Mouse (Mus musculus): Measurements from ENCODE around the gene Tfap2e. TPM values are rescaled to one million over a fixed set of nuclear protein-coding genes. Genes with fewer than 3 reads are reported as not detected.

The Tfap2e gene
- polyA plus RNA-seq, 1 experiment from 2014 or later, result not detected

- Histone ChIP-seq H3K27me3 (replicated peaks) (no peaks in the 10 kb centered on the region), H3K4me3 (replicated peaks) (no peak overlapping the region), H3K9ac (no peak overlapping the region), H3K36me3 (no peaks in the 10 kb centered on the region), H3K9me3 (no peaks in the 10 kb centered on the region), H3K4me1 (replicated peaks) (no peaks in the 10 kb centered on the region), H3K4me2 (replicated peaks) (no peak overlapping the region), H3K27ac (no peak overlapping the region)
- ATAC-seq, result no peak
- 91% methylated on average over 2 of the region's 2 CpGs for WGBS
These were observed 69.0 kb downstream of the Tfap2e start for GRCm38 (mm10) chr4:126667075-126667474.

Other genes with a start within 250 kb of the Tfap2e start
- gene Ago4, start 202.8 kb downstream of the Tfap2e start, polyA plus RNA-seq (2015; fragmentation: Nextera tagmentation; extraction: Ambion mirVana), result 0.97 and 1.1 TPM in 2 replicates
- gene Clspn, start 179.3 kb downstream of the Tfap2e start, polyA plus RNA-seq (2015; fragmentation: Nextera tagmentation; extraction: Ambion mirVana), result 30.0 and 33.0 TPM in 2 replicates
- gene 5730409E04Rik, start 126.4 kb downstream of the Tfap2e start, polyA plus RNA-seq (2015; fragmentation: Nextera tagmentation; extraction: Ambion mirVana), result 1.8 and 2.2 TPM in 2 replicates
- 500 and 522 TPM in 2 replicates for gene Psmb2, start 58.6 kb downstream of the Tfap2e start, polyA plus RNA-seq (2015; fragmentation: Nextera tagmentation; extraction: Ambion mirVana)
- 27.3 TPM in 2 replicates for gene Ncdn, start 17.2 kb upstream of the Tfap2e start, polyA plus RNA-seq (2015; fragmentation: Nextera tagmentation; extraction: Ambion mirVana)
- 29.3 and 30.4 TPM in 2 replicates for gene AU040320, start 17.3 kb upstream of the Tfap2e start, polyA plus RNA-seq (2015; fragmentation: Nextera tagmentation; extraction: Ambion mirVana)
- 15.1 and 15.2 TPM in 2 replicates for gene Zmym4, start 231.9 kb upstream of the Tfap2e start, polyA plus RNA-seq (2015; fragmentation: Nextera tagmentation; extraction: Ambion mirVana)